ENCODE assay signal across 20 mouse cellular contexts in genomic region chr12:108174606-108175505, GRCm38 (mm10). TPM values are rescaled to one million over a fixed set of nuclear protein-coding genes. Genes with fewer than 3 reads are reported as not detected.
DNase-seq lines count a peak whose midpoint lies in the region; ATAC-seq and TF ChIP-seq lines count a peak whose summit lies in the region.
"Had no signal": no experiment of that assay in that cellular context is flagged by ENCODE, and none has a peak within 500 bp of the region (broad histone marks: within the 10 kb centered on the region; RNA-seq: fewer than 3 reads in every experiment).

No protein-coding gene starts in this region.

- H3K4me2 ChIP-seq in liver, embryonic 12.5 days: peak overlapping the region; percentile 20; the same call in 1 of the 2 replicates
- peak overlapping the region; percentile 23; the same call in 1 of the 2 replicates for H3K4me2 ChIP-seq in liver, embryonic 14.5 days (ENCODE audit: low read depth)
- H3K4me2 ChIP-seq: forebrain, embryonic 13.5 days; heart, embryonic 11.5 days; hindbrain, embryonic 15.5 days; neural tube, embryonic 13.5 days had no signal

- no peak overlapping the region for H3K4me3 ChIP-seq in liver, embryonic 12.5 days
- no peak overlapping the region for H3K4me3 ChIP-seq in liver, embryonic 14.5 days (ENCODE audit: insufficient read depth in 1 of 2, low read depth in 2 of 2, low read length in 2 of 2)
- H3K4me3 ChIP-seq: forebrain, embryonic 13.5 days; hindbrain, embryonic 15.5 days; midbrain, embryonic 10.5 days; myocyte; neural tube, embryonic 13.5 days had no signal

- no peak overlapping the region for H3K27ac ChIP-seq in liver, embryonic 12.5 days
- H3K27ac ChIP-seq in liver, embryonic 14.5 days: no peak overlapping the region
- H3K27ac ChIP-seq: forebrain, embryonic 13.5 days; hindbrain, embryonic 15.5 days; midbrain, embryonic 10.5 days; neural tube, embryonic 13.5 days had no signal

- 0 out of 2 replicates have a peak, but pooled peaks cover 8% of the 10 kb centered on the region for H3K36me3 ChIP-seq in liver, embryonic 12.5 days
- no peaks in the 10 kb centered on the region; the same call in 1 of the 2 replicates for H3K36me3 ChIP-seq in liver, embryonic 14.5 days (replicated peaks; ENCODE audit: control insufficient read depth, insufficient read depth, low read depth)
- H3K36me3 ChIP-seq: hindbrain, embryonic 15.5 days; midbrain, embryonic 10.5 days; neural tube, embryonic 13.5 days had no signal

- no peak overlapping the region for H3K9ac ChIP-seq in liver, embryonic 12.5 days
- H3K9ac ChIP-seq in liver, embryonic 14.5 days (replicated peaks): no peak overlapping the region
- H3K9ac ChIP-seq: forebrain, embryonic 13.5 days; hindbrain, embryonic 15.5 days; neural tube, embryonic 13.5 days had no signal

- 67% methylated on average over 8 of the region's 8 CpGs for WGBS in liver, embryonic 12.5 days (ENCODE audit: insufficient replicate concordance)
- 75% methylated on average over 8 of the region's 8 CpGs for WGBS in liver, embryonic 14.5 days (ENCODE audit: insufficient replicate concordance)

- peak; percentile 36 for DNase-seq in kidney, adult 11 months
- no peak for DNase-seq in kidney, postnatal 4 days
- DNase-seq in liver: no peak
- no peak for DNase-seq in liver, embryonic 14.5 days (ENCODE audit: low read depth in 3 of 3, low spot score in 3 of 3)
- DNase-seq in urinary bladder, adult 18-20 months (ENCODE audit: low spot score in 2 of 2): no peak
- DNase-seq in heart, adult 8-10 months (ENCODE audit: low spot score): no peak
- DNase-seq: adrenal gland, adult 8-10 months; cerebellum, adult 8-10 months; retina, postnatal 1 day; right cerebral cortex, postnatal 25 days; spleen, adult 18-20 months had no signal

- TF ChIP-seq EP300 in liver, embryonic 14.5 days (IDR thresholded peaks at IDR 0.05; ENCODE audit: low read depth): no peak

- no peaks in the 10 kb centered on the region for H3K9me3 ChIP-seq in liver, embryonic 12.5 days (replicated peaks)
- no peaks in the 10 kb centered on the region for H3K9me3 ChIP-seq in liver, embryonic 14.5 days (ENCODE audit: control insufficient read depth, low read length)
- H3K9me3 ChIP-seq: forebrain, embryonic 13.5 days; hindbrain, embryonic 15.5 days; midbrain, embryonic 10.5 days; neural tube, embryonic 13.5 days had no signal

- peaks cover 72% of the 10 kb centered on the region for H3K4me1 ChIP-seq in liver, embryonic 12.5 days
- peaks cover 23% of the 10 kb centered on the region in 2 experiments for H3K4me1 ChIP-seq in liver, embryonic 14.5 days (replicated peaks; ENCODE audit: control insufficient read depth in 2 of 2, insufficient read depth in 2 of 2, low read length in 1 of 2)

- no peaks in the 10 kb centered on the region for H3K27me3 ChIP-seq in liver, embryonic 12.5 days (replicated peaks)
- no peaks in the 10 kb centered on the region for H3K27me3 ChIP-seq in liver, embryonic 14.5 days (ENCODE audit: control insufficient read depth, insufficient read depth, low read length)
- H3K27me3 ChIP-seq: forebrain, embryonic 13.5 days; hindbrain, embryonic 15.5 days; neural tube, embryonic 13.5 days had no signal

- ATAC-seq in liver, embryonic 12.5 days: no peak
- ATAC-seq in liver, embryonic 14.5 days (ENCODE audit: insufficient read depth): no peak
- ATAC-seq: activated CD4-positive, CD25-positive, alpha-beta regulatory T cell, adult 4 months; forebrain, embryonic 13.5 days; midbrain, embryonic 16.5 days had no signal

- no peak for TF ChIP-seq CTCF in liver, embryonic 14.5 days (IDR thresholded peaks at IDR 0.05; ENCODE audit: low read depth)

RNA-seq across cellular contexts. Expression of gene Setd3, which starts 4.3 kb away (rescaled TPM):
- polyA plus RNA-seq in liver, embryonic 12.5 days (2016; fragmentation: Nextera tagmentation; extraction: Ambion mirVana): 71.3 and 76.4 TPM in 2 replicates
- 15.2 and 26.8 TPM in 2 replicates for polyA plus RNA-seq in liver, embryonic 14.5 days (2012; rRNA removed)
- polyA plus RNA-seq in liver, embryonic 14.5 days (2014; fragmentation: Nextera tagmentation; extraction: Ambion mirVana): 43.4 and 46.2 TPM in 2 replicates
- 100 to 1,000 TPM in 1 of 4 experiments, 10 to 100 TPM in 3; 88.6 to 103 (median 93.1) TPM for total RNA-seq in heart, adult 8-10 months (2022)

RNA-seq across cellular contexts. Expression of gene Ccnk, which starts 4.5 kb away (rescaled TPM):
- polyA plus RNA-seq in liver, embryonic 12.5 days (2016; fragmentation: Nextera tagmentation; extraction: Ambion mirVana): 2.3 and 3.0 TPM in 2 replicates
- polyA plus RNA-seq in liver, embryonic 14.5 days (2012; rRNA removed): 9.2 and 10.4 TPM in 2 replicates
- polyA plus RNA-seq in liver, embryonic 14.5 days (2014; fragmentation: Nextera tagmentation; extraction: Ambion mirVana): 3.9 and 4.0 TPM in 2 replicates
- total RNA-seq in heart, adult 8-10 months (2022): 10 to 100 TPM; 25.5 to 32.4 (median 31.1) TPM
